21 mouse cellular contexts compared by ENCODE assay signal in genomic region chr2:173780931-173781330, GRCm38 (mm10). TPM values are rescaled to one million over a fixed set of nuclear protein-coding genes. Genes with fewer than 3 reads are reported as not detected.
DNase-seq lines count a peak whose midpoint lies in the region; ATAC-seq and TF ChIP-seq lines count a peak whose summit lies in the region.
"Had no signal": no experiment of that assay in that cellular context is flagged by ENCODE, and none has a peak within 500 bp of the region (broad histone marks: within the 10 kb centered on the region; RNA-seq: fewer than 3 reads in every experiment).

No protein-coding gene starts in this region.

- no peaks in the 10 kb centered on the region for H3K27me3 ChIP-seq in forebrain, embryonic 12.5 days
- H3K27me3 ChIP-seq in forebrain, embryonic 10.5 days (ENCODE audit: poor library complexity, severe bottlenecking), result no peaks in the 10 kb centered on the region
- no peaks in the 10 kb centered on the region for H3K27me3 ChIP-seq in hindbrain, embryonic 13.5 days
- no peaks in the 10 kb centered on the region for H3K27me3 ChIP-seq in hindbrain, embryonic 10.5 days (ENCODE audit: insufficient read depth, poor library complexity, severe bottlenecking)
- H3K27me3 ChIP-seq in stomach, embryonic 14.5 days (ENCODE audit: control insufficient read depth, insufficient read depth, low read length), result no peaks in the 10 kb centered on the region
- no peaks in the 10 kb centered on the region for H3K27me3 ChIP-seq in stomach, postnatal 0 days (ENCODE audit: control insufficient read depth, insufficient read depth, low read length)
- H3K27me3 ChIP-seq in neural tube, embryonic 15.5 days (replicated peaks), result no peaks in the 10 kb centered on the region
- H3K27me3 ChIP-seq: limb, embryonic 15.5 days had no signal

- H3K4me2 ChIP-seq in forebrain, embryonic 12.5 days, result no peak overlapping the region
- H3K4me2 ChIP-seq in hindbrain, embryonic 13.5 days, result no peak overlapping the region
- H3K4me2 ChIP-seq in stomach, embryonic 14.5 days (replicated peaks; ENCODE audit: low read depth, low read length), result no peak overlapping the region
- H3K4me2 ChIP-seq in stomach, postnatal 0 days (replicated peaks; ENCODE audit: low read depth), result no peak overlapping the region
- no peak overlapping the region for H3K4me2 ChIP-seq in neural tube, embryonic 15.5 days
- H3K4me2 ChIP-seq: limb, embryonic 15.5 days; lung, embryonic 14.5 days had no signal

- DNase-seq in forebrain, embryonic 10.5 days (ENCODE audit: extremely low spot score, low spot score), result no peak
- DNase-seq in hindbrain, embryonic 10.5 days (ENCODE audit: low spot score), result no peak
- DNase-seq in stomach, postnatal 0 days (ENCODE audit: low spot score), result no peak
- no peak for DNase-seq in testis, postnatal 14 days (ENCODE audit: low spot score)
- DNase-seq: adrenal gland, postnatal 10 days; cerebellum, adult 9-10 months; gastrocnemius, postnatal 10 days; kidney, adult 18-20 months; kidney, postnatal 10 days; left cerebral cortex, postnatal 4 days; lung, embryonic 14.5 days; right cerebral cortex, postnatal 14 days; spleen, adult 18-20 months; thymus, postnatal 36 days had no signal

- H3K4me1 ChIP-seq in forebrain, embryonic 12.5 days, result peaks cover 20% of the 10 kb centered on the region
- peaks cover 33% of the 10 kb centered on the region for H3K4me1 ChIP-seq in forebrain, embryonic 10.5 days
- H3K4me1 ChIP-seq in hindbrain, embryonic 13.5 days (replicated peaks), result peaks cover 63% of the 10 kb centered on the region
- peaks cover 48% of the 10 kb centered on the region for H3K4me1 ChIP-seq in hindbrain, embryonic 10.5 days (replicated peaks)
- H3K4me1 ChIP-seq in stomach, embryonic 14.5 days (ENCODE audit: control insufficient read depth, insufficient read depth, low read length), result peaks cover 5% of the 10 kb centered on the region
- no peaks in the 10 kb centered on the region for H3K4me1 ChIP-seq in stomach, postnatal 0 days (replicated peaks; ENCODE audit: control insufficient read depth, insufficient read depth)
- H3K4me1 ChIP-seq in neural tube, embryonic 15.5 days, result peaks cover 47% of the 10 kb centered on the region

- TF ChIP-seq CTCF in stomach, postnatal 0 days (IDR thresholded peaks at IDR 0.05; ENCODE audit: low read depth), result no peak

- no peak for ATAC-seq in forebrain, embryonic 12.5 days (ENCODE audit: low FRiP score)
- no peak for ATAC-seq in hindbrain, embryonic 13.5 days (ENCODE audit: low FRiP score)
- no peak for ATAC-seq in stomach, embryonic 14.5 days (ENCODE audit: insufficient number of reproducible peaks, insufficient read depth, low FRiP score, low read depth)
- no peak for ATAC-seq in stomach, postnatal 0 days (ENCODE audit: low FRiP score, low TSS enrichment)
- peak; percentile 32 for ATAC-seq in neural tube, embryonic 15.5 days (ENCODE audit: low FRiP score)

- no peaks in the 10 kb centered on the region for H3K9me3 ChIP-seq in forebrain, embryonic 12.5 days
- H3K9me3 ChIP-seq in forebrain, embryonic 10.5 days, result no peaks in the 10 kb centered on the region
- peaks cover 8% of the 10 kb centered on the region for H3K9me3 ChIP-seq in hindbrain, embryonic 13.5 days
- peaks cover 5% of the 10 kb centered on the region; the same call in 1 of the 2 replicates for H3K9me3 ChIP-seq in hindbrain, embryonic 10.5 days
- H3K9me3 ChIP-seq in stomach, embryonic 14.5 days (ENCODE audit: control insufficient read depth, low read depth, low read length), result no peaks in the 10 kb centered on the region
- no peaks in the 10 kb centered on the region for H3K9me3 ChIP-seq in stomach, postnatal 0 days (ENCODE audit: control insufficient read depth, low read length)
- 0 out of 2 replicates have a peak, but pooled peaks cover 4% of the 10 kb centered on the region for H3K9me3 ChIP-seq in neural tube, embryonic 15.5 days (replicated peaks)
- H3K9me3 ChIP-seq: heart, embryonic 10.5 days; limb, embryonic 15.5 days had no signal

- no peak overlapping the region for H3K9ac ChIP-seq in forebrain, embryonic 12.5 days
- H3K9ac ChIP-seq in hindbrain, embryonic 13.5 days, result peak overlapping the region; percentile 39; the same call in 1 of the 2 replicates
- H3K9ac ChIP-seq in stomach, embryonic 14.5 days (replicated peaks; ENCODE audit: low read depth, low read length), result no peak overlapping the region
- H3K9ac ChIP-seq in stomach, postnatal 0 days (ENCODE audit: low read length), result no peak overlapping the region
- no peak overlapping the region for H3K9ac ChIP-seq in neural tube, embryonic 15.5 days (replicated peaks)
- H3K9ac ChIP-seq: limb, embryonic 15.5 days; liver, embryonic 14.5 days; lung, embryonic 14.5 days had no signal

- no peak overlapping the region for H3K4me3 ChIP-seq in forebrain, embryonic 12.5 days (replicated peaks)
- no peak overlapping the region for H3K4me3 ChIP-seq in forebrain, embryonic 10.5 days
- H3K4me3 ChIP-seq in hindbrain, embryonic 13.5 days, result no peak overlapping the region
- no peak overlapping the region for H3K4me3 ChIP-seq in hindbrain, embryonic 10.5 days
- H3K4me3 ChIP-seq in stomach, embryonic 14.5 days (ENCODE audit: low read depth, low read length), result no peak overlapping the region
- no peak overlapping the region for H3K4me3 ChIP-seq in stomach, postnatal 0 days (ENCODE audit: low read depth, low read length)
- H3K4me3 ChIP-seq in neural tube, embryonic 15.5 days (replicated peaks), result no peak overlapping the region
- H3K4me3 ChIP-seq: heart, embryonic 10.5 days; limb, embryonic 15.5 days had no signal

- no peak for TF ChIP-seq EP300 in stomach, postnatal 0 days (optimal IDR thresholded peaks at IDR 0.05)

- WGBS in forebrain, embryonic 12.5 days, result 73% methylated on average over 5 of the region's 5 CpGs
- 85% methylated on average over 5 of the region's 5 CpGs for WGBS in forebrain, embryonic 10.5 days
- 60% methylated on average over 5 of the region's 5 CpGs for WGBS in hindbrain, embryonic 13.5 days
- WGBS in hindbrain, embryonic 10.5 days, result 72% methylated on average over 5 of the region's 5 CpGs
- 72% methylated on average over 5 of the region's 5 CpGs for WGBS in stomach, embryonic 14.5 days
- 61% methylated on average over 5 of the region's 5 CpGs for WGBS in stomach, postnatal 0 days
- 57% methylated on average over 5 of the region's 5 CpGs for WGBS in neural tube, embryonic 15.5 days

- H3K36me3 ChIP-seq in forebrain, embryonic 12.5 days (replicated peaks), result peaks cover 51% of the 10 kb centered on the region
- H3K36me3 ChIP-seq in forebrain, embryonic 10.5 days (replicated peaks), result peaks cover 61% of the 10 kb centered on the region
- peaks cover 33% of the 10 kb centered on the region for H3K36me3 ChIP-seq in hindbrain, embryonic 13.5 days
- H3K36me3 ChIP-seq in hindbrain, embryonic 10.5 days, result peaks cover 62% of the 10 kb centered on the region
- H3K36me3 ChIP-seq in stomach, embryonic 14.5 days (ENCODE audit: control insufficient read depth, insufficient read depth, low read length), result peaks cover 22% of the 10 kb centered on the region
- H3K36me3 ChIP-seq in stomach, postnatal 0 days (ENCODE audit: control insufficient read depth, insufficient read depth, low read length), result peaks cover 8% of the 10 kb centered on the region
- peaks cover 20% of the 10 kb centered on the region for H3K36me3 ChIP-seq in neural tube, embryonic 15.5 days

- peak overlapping the region; percentile 46; the same call in 1 of the 2 replicates for H3K27ac ChIP-seq in forebrain, embryonic 12.5 days
- H3K27ac ChIP-seq in forebrain, embryonic 10.5 days, result no peak overlapping the region
- peak overlapping the region; percentile 79 for H3K27ac ChIP-seq in hindbrain, embryonic 13.5 days
- no peak overlapping the region for H3K27ac ChIP-seq in hindbrain, embryonic 10.5 days
- H3K27ac ChIP-seq in stomach, embryonic 14.5 days (ENCODE audit: low read length), result peak overlapping the region; percentile 27; the same call in 1 of the 2 replicates
- no peak overlapping the region for H3K27ac ChIP-seq in stomach, postnatal 0 days (replicated peaks)
- H3K27ac ChIP-seq in neural tube, embryonic 15.5 days (replicated peaks), result peak overlapping the region; percentile 52
- H3K27ac ChIP-seq: liver, embryonic 14.5 days had no signal

RNA-seq across cellular contexts. Expression of gene Vapb, which starts 43.6 kb away (rescaled TPM):
- polyA plus RNA-seq in forebrain, embryonic 12.5 days (2016; fragmentation: Nextera tagmentation; extraction: Ambion mirVana), result 11.0 and 13.8 TPM in 2 replicates
- 8.8 and 10.2 TPM in 2 replicates for polyA plus RNA-seq in forebrain, embryonic 10.5 days (2016; fragmentation: Nextera tagmentation; extraction: Ambion mirVana)
- 11.7 and 13.3 TPM in 2 replicates for polyA plus RNA-seq in hindbrain, embryonic 13.5 days (2015; fragmentation: Nextera tagmentation; extraction: Ambion mirVana)
- polyA plus RNA-seq in hindbrain, embryonic 10.5 days (2016; fragmentation: Nextera tagmentation; extraction: Ambion mirVana), result 11.7 and 14.9 TPM in 2 replicates
- 11.1 and 13.4 TPM in 2 replicates for polyA plus RNA-seq in stomach, embryonic 14.5 days (2014; fragmentation: Nextera tagmentation; extraction: Ambion mirVana)
- polyA plus RNA-seq in stomach, postnatal 0 days (2015; fragmentation: Nextera tagmentation; extraction: Ambion mirVana), result 11.1 and 13.1 TPM in 2 replicates
- 16.4 and 19.9 TPM in 2 replicates for polyA plus RNA-seq in neural tube, embryonic 15.5 days (2015; fragmentation: Nextera tagmentation; extraction: Ambion mirVana)

Comparison
In these comparisons a context has a peak if more than half of its experiments do, and no peak if none do; other contexts are left out.
1. H3K27ac ChIP-seq: peak in forebrain, embryonic 12.5 days (single experiment), hindbrain, embryonic 13.5 days (single experiment), stomach, embryonic 14.5 days (single experiment) and neural tube, embryonic 15.5 days (single experiment); none in forebrain, embryonic 10.5 days (single experiment), hindbrain, embryonic 10.5 days (single experiment) and stomach, postnatal 0 days (single experiment).